Mouse (Mus musculus) heart, postnatal 0 days (tissue): Measurements from ENCODE around the gene Lrig2.

Source experiments
- CTCF ChIP-seq: IDR thresholded peaks from 2 replicates; pipeline ENCODE4 v1.5.1; 2016; ENCODE audit warnings: antibody characterized with exemption, control low read depth, low read depth
- EP300 ChIP-seq: IDR thresholded peaks from 2 replicates; pipeline ENCODE4 v1.6.1; 2016; ENCODE audit warnings: antibody characterized with exemption, low read depth

- no peak for TF ChIP-seq CTCF
- no peak for TF ChIP-seq EP300
Measured at GRCm38 (mm10) chr3:104420929-104421328, 90.8 kb downstream of the Lrig2 start.
